Mouse (Mus musculus) forebrain, embryonic 16.5 days (tissue): ENCODE measurements around the gene Rnf128. TPM values are rescaled to one million over a fixed set of nuclear protein-coding genes. Genes with fewer than 3 reads are reported as not detected.

ENCODE experiments used
- ATAC-seq: fragments of 200-750 bp; cut with Nextera tagmentation; 2 replicates; pipeline ENCODE4 v1.8.0; 2017; ENCODE audit warnings: mild to moderate bottlenecking, moderate library complexity
- H3K27ac ChIP-seq: fragments of 300-500 bp; sonication (generic); 2 replicates; pipeline ENCODE4 v1.5.1; 2014; ENCODE audit warnings: low read length, control low read depth
- H3K27me3 ChIP-seq: fragments of 300-500 bp; sonication (generic); replicated peaks from 2 replicates; pipeline ENCODE4 v1.6.1; 2014; ENCODE audit warnings: low read length; ENCODE audit not compliant: control insufficient read depth, insufficient read depth
- H3K36me3 ChIP-seq: fragments of 300-500 bp; sonication (generic); 2 replicates; pipeline ENCODE4 v1.6.1; 2014; ENCODE audit not compliant: control insufficient read depth, insufficient read depth
- H3K4me1 ChIP-seq: fragments of 300-500 bp; sonication (generic); replicated peaks from 2 replicates; pipeline ENCODE4 v1.6.1; 2014; ENCODE audit warnings: low read length; ENCODE audit not compliant: control insufficient read depth, insufficient read depth
- H3K4me2 ChIP-seq: fragments of 300-500 bp; sonication (generic); 2 replicates; pipeline ENCODE4 v1.6.1; 2014; ENCODE audit warnings: mild to moderate bottlenecking, low read length, control low read depth
- H3K4me3 ChIP-seq: fragments of 300-500 bp; sonication (generic); replicated peaks from 2 replicates; pipeline ENCODE4 v1.5.1; 2014; ENCODE audit warnings: mild to moderate bottlenecking, low read length, control low read depth
- H3K9ac ChIP-seq: fragments of 300-500 bp; sonication (generic); replicated peaks from 2 replicates; pipeline ENCODE4 v1.6.1; 2014; ENCODE audit warnings: low read depth, low read length, control low read depth
- H3K9me3 ChIP-seq: fragments of 300-500 bp; sonication (generic); 2 replicates; pipeline ENCODE4 v1.6.1; 2016; ENCODE audit warnings: low read length; ENCODE audit not compliant: control insufficient read depth
- WGBS: fragments of 180-500 bp; shearing (Covaris S2); extraction: QIAGEN DNeasy Blood & Tissue Kit; methylation state at CpG from one replicate; pipeline ENCODE4 v1.1.7; 2014; 5-methylcytosine and 5-hydroxymethylcytosine counted together
- polyA plus RNA-seq: library from polyadenylated mRNA; unstranded; fragments of >200 nt; fragmentation: Nextera tagmentation; extraction: Ambion mirVana; gene quantifications from 2 replicates; pipeline ENCODE4 v1.2.1, GENCODE M21; 2015

The Rnf128 gene
- polyA plus RNA-seq, 1 experiment from 2014 or later = 4.1 TPM

GRCm38 (mm10) chrX:139610033-139610764, 47.1 kb downstream of the Rnf128 start:
- Histone ChIP-seq H3K27ac (no peak overlapping the region), H3K9ac (peak overlapping the region; percentile 51), H3K4me2 (peak overlapping the region; percentile 73), H3K27me3 (no peaks in the 10 kb centered on the region; the same call in 1 of the 2 replicates), H3K9me3 (no peaks in the 10 kb centered on the region), H3K4me1 (no peaks in the 10 kb centered on the region), H3K36me3 (no peaks in the 10 kb centered on the region), H3K4me3 (peak overlapping the region; percentile 52)
- 17% methylated on average over 44 of the region's 44 CpGs for WGBS
- ATAC-seq = peak; percentile 99

- Histone ChIP-seq H3K4me2 (peak overlapping the region; percentile 73), H3K27ac (no peak overlapping the region), H3K36me3 (no peaks in the 10 kb centered on the region), H3K9ac (peak overlapping the region; percentile 51), H3K4me3 (peak overlapping the region; percentile 52), H3K27me3 (no peaks in the 10 kb centered on the region; the same call in 1 of the 2 replicates), H3K4me1 (no peaks in the 10 kb centered on the region), H3K9me3 (no peaks in the 10 kb centered on the region)
- 17% methylated on average over 45 of the region's 54 CpGs for WGBS
- ATAC-seq = peak; percentile 80
These were observed 47.7 kb downstream of the Rnf128 start for GRCm38 (mm10) chrX:139610765-139611300.

- WGBS = 73% methylated on average over 2 of the region's 2 CpGs
- no peaks in the 10 kb centered on the region for H3K36me3 ChIP-seq
- no peaks in the 10 kb centered on the region; the same call in 1 of the 2 replicates for H3K27me3 ChIP-seq
- no peak for ATAC-seq
- no peaks in the 10 kb centered on the region for H3K4me1 ChIP-seq
- no peak overlapping the region for H3K4me2 ChIP-seq
- no peak overlapping the region for H3K27ac ChIP-seq
- H3K9me3 ChIP-seq = no peaks in the 10 kb centered on the region
- H3K9ac ChIP-seq = no peak overlapping the region
- H3K4me3 ChIP-seq = no peak overlapping the region
These were observed 51.6 kb downstream of the Rnf128 start for GRCm38 (mm10) chrX:139614761-139615160.

- H3K4me3 ChIP-seq = no peak overlapping the region
- H3K9ac ChIP-seq = no peak overlapping the region
- ATAC-seq = no peak
- no peaks in the 10 kb centered on the region for H3K36me3 ChIP-seq
- 90% methylated on average over 3 of the region's 4 CpGs for WGBS
- H3K27me3 ChIP-seq = no peaks in the 10 kb centered on the region
- H3K4me1 ChIP-seq = no peaks in the 10 kb centered on the region
- H3K4me2 ChIP-seq = no peak overlapping the region
- no peaks in the 10 kb centered on the region for H3K9me3 ChIP-seq
- no peak overlapping the region for H3K27ac ChIP-seq
These were observed 59.0 kb downstream of the Rnf128 start for GRCm38 (mm10) chrX:139622071-139622470.

GRCm38 (mm10) chrX:139634758-139635157, 71.6 kb downstream of the Rnf128 start:
- Histone ChIP-seq H3K27me3 (no peaks in the 10 kb centered on the region), H3K36me3 (no peaks in the 10 kb centered on the region), H3K9me3 (no peaks in the 10 kb centered on the region), H3K4me1 (no peaks in the 10 kb centered on the region), H3K4me3 (no peak overlapping the region), H3K4me2 (no peak overlapping the region), H3K9ac (no peak overlapping the region), H3K27ac (no peak overlapping the region)
- ATAC-seq = no peak
- 61% methylated on average over 4 of the region's 4 CpGs for WGBS

GRCm38 (mm10) chrX:139639744-139640143, 76.6 kb downstream of the Rnf128 start:
- Histone ChIP-seq H3K27ac (no peak overlapping the region), H3K4me1 (no peaks in the 10 kb centered on the region), H3K4me2 (no peak overlapping the region), H3K27me3 (no peaks in the 10 kb centered on the region), H3K9ac (no peak overlapping the region), H3K9me3 (no peaks in the 10 kb centered on the region), H3K4me3 (no peak overlapping the region), H3K36me3 (no peaks in the 10 kb centered on the region)
- no peak for ATAC-seq
- WGBS = 86% methylated on average over 2 of the region's 2 CpGs

GRCm38 (mm10) chrX:139640418-139640817, 77.3 kb downstream of the Rnf128 start:
- Histone ChIP-seq H3K9ac (no peak overlapping the region), H3K27me3 (no peaks in the 10 kb centered on the region), H3K27ac (no peak overlapping the region), H3K4me1 (no peaks in the 10 kb centered on the region), H3K36me3 (no peaks in the 10 kb centered on the region), H3K9me3 (no peaks in the 10 kb centered on the region), H3K4me3 (no peak overlapping the region), H3K4me2 (no peak overlapping the region)
- no peak for ATAC-seq

- ATAC-seq = no peak
- no peaks in the 10 kb centered on the region for H3K4me1 ChIP-seq
These were observed 89.1 kb downstream of the Rnf128 start for GRCm38 (mm10) chrX:139652226-139652625.

GRCm38 (mm10) chrX:139653292-139653691, 90.2 kb downstream of the Rnf128 start:
- H3K9me3 ChIP-seq = no peaks in the 10 kb centered on the region
- H3K9ac ChIP-seq = no peak overlapping the region
- no peak overlapping the region for H3K4me2 ChIP-seq
- no peaks in the 10 kb centered on the region for H3K36me3 ChIP-seq
- no peak overlapping the region for H3K4me3 ChIP-seq
- H3K27ac ChIP-seq = no peak overlapping the region
- 100% methylated on average over 3 of the region's 3 CpGs for WGBS
- H3K27me3 ChIP-seq = no peaks in the 10 kb centered on the region
- no peak for ATAC-seq
- H3K4me1 ChIP-seq = no peaks in the 10 kb centered on the region

More at GRCm38 (mm10) chrX:139652226-139652625, 89.1 kb downstream of the Rnf128 start:
- 76% methylated on average over 5 of the region's 5 CpGs for WGBS
- no peak overlapping the region for H3K4me2 ChIP-seq
- H3K27ac ChIP-seq = no peak overlapping the region
- no peak overlapping the region for H3K4me3 ChIP-seq
- no peaks in the 10 kb centered on the region for H3K36me3 ChIP-seq
- H3K9me3 ChIP-seq = no peaks in the 10 kb centered on the region
- no peaks in the 10 kb centered on the region for H3K27me3 ChIP-seq
- H3K9ac ChIP-seq = no peak overlapping the region
